Mouse (Mus musculus) intestine, embryonic 15.5 days (tissue): Measurements from ENCODE around the gene Cbln1. TPM values are rescaled to one million over a fixed set of nuclear protein-coding genes. Genes with fewer than 3 reads are reported as not detected.
A peak's percentile ranks its signal among the peaks of the same experiment; 100 is the strongest.

Experiments used
- ATAC-seq: fragments of 200-750 bp; cut with Nextera tagmentation; 2 replicates; pipeline ENCODE4 v1.8.0; 2017; ENCODE audit warnings: moderate TSS enrichment, moderate library complexity
- H3K27ac ChIP-seq: fragments of 300-500 bp; sonication (generic); 2 replicates; pipeline ENCODE4 v1.5.1; 2015; ENCODE audit warnings: mild to moderate bottlenecking, inconsistent platforms
- H3K27me3 ChIP-seq: fragments of 300-500 bp; sonication (generic); replicated peaks from 2 replicates; pipeline ENCODE4 v1.6.1; 2015; ENCODE audit warnings: inconsistent platforms
- H3K36me3 ChIP-seq: fragments of 300-500 bp; sonication (generic); 2 replicates; pipeline ENCODE4 v1.6.1; 2015; ENCODE audit warnings: inconsistent platforms
- H3K4me1 ChIP-seq: fragments of 300-500 bp; sonication (generic); replicated peaks from 2 replicates; pipeline ENCODE4 v1.6.1; 2015; ENCODE audit warnings: inconsistent platforms
- H3K4me2 ChIP-seq: fragments of 300-500 bp; sonication (generic); replicated peaks from 2 replicates; pipeline ENCODE4 v1.6.1; 2015; ENCODE audit warnings: mild to moderate bottlenecking, inconsistent platforms
- H3K4me3 ChIP-seq: fragments of 300-500 bp; sonication (generic); replicated peaks from 2 replicates; pipeline ENCODE4 v1.5.1; 2015; ENCODE audit warnings: inconsistent platforms
- H3K9ac ChIP-seq: fragments of 300-500 bp; sonication (generic); 2 replicates; pipeline ENCODE4 v1.6.1; 2015; ENCODE audit warnings: inconsistent platforms
- H3K9me3 ChIP-seq: fragments of 300-500 bp; sonication (generic); 2 replicates; pipeline ENCODE4 v1.6.1; 2016; ENCODE audit warnings: inconsistent platforms
- WGBS: fragments of 180-500 bp; shearing (Covaris S2); methylation state at CpG from one replicate; pipeline ENCODE4 v1.1.7; 2015; 5-methylcytosine and 5-hydroxymethylcytosine counted together
- polyA plus RNA-seq: library from polyadenylated mRNA; unstranded; fragments of >200 nt; fragmentation: Nextera tagmentation; extraction: Ambion mirVana; gene quantifications from 2 replicates; pipeline ENCODE4 v1.2.1, GENCODE M21; 2015

The Cbln1 gene
- 0.09 and 0.23 TPM in 2 replicates for polyA plus RNA-seq

DNA sequence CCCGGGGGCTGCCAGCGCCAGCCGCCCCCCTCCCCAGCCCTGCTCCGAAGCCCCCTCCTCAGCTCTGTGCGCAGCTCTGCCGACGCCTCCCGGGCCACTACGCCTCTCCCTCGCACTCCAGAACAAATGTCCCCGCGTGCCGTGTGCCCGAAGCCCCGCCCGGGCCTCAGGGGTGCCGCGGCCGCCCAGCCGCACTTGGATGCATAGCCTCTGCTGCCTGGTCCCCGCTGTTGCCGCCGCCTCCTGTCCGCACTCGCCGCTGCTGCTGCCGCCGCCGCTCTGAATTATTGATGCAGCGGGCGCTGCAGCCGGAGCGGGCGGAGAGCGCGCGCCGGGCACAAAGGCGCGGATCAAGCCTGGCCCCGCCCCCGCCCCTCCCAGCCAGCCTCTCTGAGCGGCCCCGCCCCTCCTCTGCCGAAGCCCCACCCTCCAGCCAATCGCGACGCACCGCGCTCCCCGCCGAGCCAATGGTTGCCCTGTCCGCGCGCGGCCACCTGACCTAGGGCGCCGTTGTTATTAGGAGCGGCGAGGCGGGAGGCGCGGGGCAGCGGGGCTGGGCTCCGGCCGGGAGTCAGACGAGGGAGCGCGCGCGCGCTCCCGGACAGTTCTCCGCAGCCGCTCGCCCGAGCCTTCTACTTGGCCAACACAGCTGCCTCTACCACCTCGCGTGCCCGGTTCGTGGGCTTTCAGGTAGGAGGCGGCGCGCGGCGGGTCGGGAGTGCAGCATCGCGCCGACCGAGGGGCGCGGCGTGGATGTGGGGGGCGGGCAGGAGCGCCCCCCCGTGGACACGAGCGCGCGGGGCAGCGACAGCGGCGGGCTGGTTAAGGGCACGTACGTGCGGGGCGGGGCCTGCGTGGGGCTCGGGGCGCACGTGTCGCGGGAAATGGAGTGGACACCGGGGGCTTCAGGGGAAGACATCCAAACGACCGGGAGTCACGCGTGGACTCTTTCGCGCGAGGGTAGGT lies at the start of gene Cbln1:
Gene Cbln1 (minus strand): TSS at position 339 of the 966 bp plus-strand sequence.
- WGBS: under 1% methylated on average over 114 of the region's 122 CpGs
- Histone ChIP-seq H3K4me2 (peak within 1 kb of the TSS; percentile 96), H3K27ac (no peak within 1 kb of the TSS), H3K4me3 (peak within 1 kb of the TSS; percentile 57), H3K9me3 (no peaks in the 10 kb centered on the region), H3K4me1 (peaks cover 38% of the 10 kb centered on the region), H3K27me3 (peaks cover 79% of the 10 kb centered on the region), H3K36me3 (no peaks in the 10 kb centered on the region), H3K9ac (peak within 1 kb of the TSS; percentile 46; the same call in 1 of the 2 replicates)
- peak; percentile 98 for ATAC-seq

DNA sequence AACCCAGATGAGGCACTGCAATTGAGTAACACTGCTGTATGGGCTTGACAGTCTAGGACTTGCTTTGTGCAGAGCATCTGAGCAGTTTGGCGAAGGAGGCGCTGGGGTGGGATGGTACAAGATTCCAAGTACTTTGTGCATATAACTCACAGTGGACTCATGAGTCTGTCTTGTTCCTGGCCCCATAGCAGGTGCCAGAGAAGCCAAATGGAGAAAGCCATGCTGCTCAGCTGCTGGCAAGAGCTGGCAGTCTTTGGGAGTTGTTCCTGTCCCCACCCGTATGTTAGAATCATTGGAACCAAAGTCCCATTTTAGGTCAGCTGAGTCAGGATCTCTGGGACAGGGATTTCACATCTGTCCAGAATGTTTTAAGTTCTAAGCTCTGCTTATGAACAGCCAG lies 44.7 kb upstream of the Cbln1 start:
- H3K4me2 ChIP-seq: no peak overlapping the region
- 96% methylated on average over 3 of the region's 3 CpGs for WGBS
- no peak for ATAC-seq

DNA sequence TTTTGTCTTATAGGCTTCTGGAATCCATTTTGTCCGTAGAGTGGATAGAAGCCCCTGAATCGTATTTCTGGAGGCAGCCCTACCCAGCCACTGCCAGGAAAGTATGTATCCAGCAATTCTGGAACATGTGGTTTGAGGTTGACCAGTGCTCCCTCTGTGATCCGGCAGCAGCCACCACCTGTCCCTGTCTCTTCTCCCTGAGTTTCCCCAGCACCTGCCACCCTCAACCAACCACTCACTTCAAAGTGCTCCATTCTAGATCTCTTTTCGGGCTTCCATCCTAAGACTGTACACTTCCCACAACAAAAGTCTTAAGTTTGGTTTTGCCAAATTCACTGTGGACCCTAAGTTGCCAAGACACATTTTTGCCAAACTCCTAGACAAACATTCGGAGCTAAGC lies 41.4 kb upstream of the Cbln1 start:
- no peak overlapping the region for H3K4me3 ChIP-seq
- H3K27me3 ChIP-seq: no peaks in the 10 kb centered on the region
- no peak for ATAC-seq
- no peaks in the 10 kb centered on the region for H3K9me3 ChIP-seq
- H3K9ac ChIP-seq: no peak overlapping the region
- whole genome bisulfite sequencing: 89% methylated on average over 5 of the region's 5 CpGs
- no peak overlapping the region for H3K4me2 ChIP-seq
- H3K4me1 ChIP-seq: no peaks in the 10 kb centered on the region
- H3K27ac ChIP-seq: no peak overlapping the region
- H3K36me3 ChIP-seq: no peaks in the 10 kb centered on the region

More for the DNA sequence above, 44.7 kb upstream of the Cbln1 start:
- Histone ChIP-seq H3K9me3 (no peaks in the 10 kb centered on the region), H3K36me3 (no peaks in the 10 kb centered on the region), H3K27me3 (no peaks in the 10 kb centered on the region), H3K4me3 (no peak overlapping the region), H3K27ac (no peak overlapping the region), H3K9ac (no peak overlapping the region), H3K4me1 (no peaks in the 10 kb centered on the region)

DNA sequence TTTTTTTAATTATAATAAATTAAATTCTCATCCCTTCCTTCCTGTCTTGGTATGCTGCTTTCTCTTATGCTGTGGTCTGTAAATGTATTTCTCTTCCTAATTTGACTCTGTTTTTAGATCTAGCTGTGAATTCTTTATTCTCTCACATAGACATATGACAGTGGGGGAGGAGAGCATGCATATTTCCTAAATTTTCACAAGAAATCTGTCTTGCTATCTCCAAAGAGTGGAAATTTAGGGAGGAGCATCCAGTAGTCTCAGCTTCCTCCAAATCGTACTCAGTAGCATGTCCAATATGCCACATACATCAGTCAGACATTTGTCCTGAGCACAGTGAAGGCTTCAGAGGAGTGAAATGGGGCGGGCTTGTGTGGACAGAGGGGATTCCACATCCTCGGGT lies 40.9 kb upstream of the Cbln1 start:
- ATAC-seq: no peak
- 80% methylated on average over 3 of the region's 3 CpGs for WGBS
- Histone ChIP-seq H3K4me2 (no peak overlapping the region), H3K36me3 (no peaks in the 10 kb centered on the region), H3K27me3 (no peaks in the 10 kb centered on the region), H3K4me3 (no peak overlapping the region), H3K27ac (no peak overlapping the region), H3K9me3 (no peaks in the 10 kb centered on the region), H3K4me1 (no peaks in the 10 kb centered on the region), H3K9ac (no peak overlapping the region)

DNA sequence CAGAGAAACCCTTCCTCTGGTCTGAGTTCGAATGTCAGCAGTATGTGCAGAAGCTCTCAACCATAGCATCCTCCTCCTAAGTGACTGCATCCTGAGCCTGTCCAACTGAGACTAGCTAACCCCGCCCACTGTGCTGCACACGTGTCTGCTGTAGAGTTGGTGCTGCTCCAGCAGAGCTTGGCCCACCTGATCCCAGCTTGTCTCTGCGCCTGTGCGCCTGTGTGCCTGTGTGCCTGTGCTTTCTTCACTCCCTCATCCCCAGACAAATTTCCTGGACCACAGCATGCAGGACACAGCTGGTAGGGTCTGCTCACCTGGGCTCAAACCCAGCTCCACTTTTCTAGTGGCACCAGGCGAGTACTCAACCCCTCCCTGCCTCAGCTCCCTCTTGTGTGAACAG lies 40.2 kb upstream of the Cbln1 start:
- Histone ChIP-seq H3K27me3 (no peaks in the 10 kb centered on the region), H3K9me3 (no peaks in the 10 kb centered on the region), H3K27ac (no peak overlapping the region), H3K4me1 (no peaks in the 10 kb centered on the region), H3K4me3 (no peak overlapping the region), H3K4me2 (no peak overlapping the region), H3K36me3 (no peaks in the 10 kb centered on the region), H3K9ac (no peak overlapping the region)
- ATAC-seq: no peak
- WGBS: 82% methylated on average over 6 of the region's 6 CpGs

DNA sequence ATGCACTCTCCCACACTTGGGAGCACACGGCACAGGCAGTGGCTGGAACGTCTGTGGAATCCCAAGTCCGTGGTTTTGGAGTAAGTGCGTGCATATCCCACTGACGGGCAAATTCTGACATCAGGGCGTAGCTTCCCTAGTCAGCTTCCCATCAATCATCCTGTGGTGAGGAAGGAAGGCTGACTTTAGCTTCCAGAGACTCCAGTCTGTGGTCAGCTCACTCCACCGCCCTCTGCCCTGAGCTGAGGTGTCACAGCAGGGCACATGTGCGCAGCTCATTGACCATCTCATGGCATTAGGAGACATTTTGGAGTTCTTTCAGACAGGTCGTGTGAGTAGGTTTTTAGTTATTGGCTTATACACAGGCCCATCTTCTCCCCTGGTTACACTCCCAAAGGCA lies 34.6 kb upstream of the Cbln1 start:
- 58% methylated on average over 9 of the region's 9 CpGs for WGBS
- H3K27ac ChIP-seq: no peak overlapping the region
- no peak overlapping the region for H3K4me2 ChIP-seq
- ATAC-seq: no peak
- H3K9me3 ChIP-seq: no peaks in the 10 kb centered on the region
- no peaks in the 10 kb centered on the region for H3K27me3 ChIP-seq
- no peaks in the 10 kb centered on the region for H3K4me1 ChIP-seq
- no peak overlapping the region for H3K9ac ChIP-seq
- no peaks in the 10 kb centered on the region for H3K36me3 ChIP-seq
- H3K4me3 ChIP-seq: no peak overlapping the region

DNA sequence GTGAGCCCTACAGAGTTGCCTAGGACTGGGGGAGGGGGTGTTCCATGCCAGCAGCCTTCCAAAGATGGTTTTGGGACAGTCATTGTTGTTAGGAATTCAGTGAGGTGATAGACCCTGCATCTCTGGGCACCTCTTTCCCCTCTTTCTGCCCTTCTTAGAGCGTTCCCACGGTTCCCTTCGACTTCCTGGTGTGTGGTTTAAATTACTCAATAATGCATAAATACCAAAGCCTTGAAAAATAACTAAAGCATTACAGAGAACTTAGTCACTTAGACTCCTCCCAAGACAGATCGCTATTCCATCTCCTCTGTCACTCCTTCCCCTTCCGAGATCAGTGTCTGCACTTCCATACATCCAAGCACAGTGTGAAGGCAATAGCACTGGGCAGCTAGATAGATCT lies 32.0 kb upstream of the Cbln1 start:
- Histone ChIP-seq H3K27me3 (no peaks in the 10 kb centered on the region), H3K36me3 (no peaks in the 10 kb centered on the region)
- no peak for ATAC-seq

DNA sequence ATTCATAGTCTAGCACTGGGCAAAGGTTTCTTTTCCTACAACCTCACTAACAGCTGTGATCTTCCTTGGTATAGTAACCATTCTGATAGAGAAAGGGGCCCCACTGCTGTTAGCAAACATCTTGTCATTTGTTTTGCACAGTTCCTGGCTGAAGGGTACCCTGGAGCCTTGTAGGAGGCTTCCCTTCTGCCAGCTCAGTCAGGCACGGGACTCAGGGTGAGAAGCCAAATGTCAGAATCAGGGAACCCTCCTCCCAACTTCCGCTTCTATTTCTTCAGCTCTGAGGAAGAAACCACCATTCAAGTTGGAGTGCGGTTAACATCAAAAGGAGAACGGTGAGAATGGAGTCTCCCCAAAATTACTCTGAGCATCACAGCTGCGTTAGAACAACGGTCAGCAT lies 30.3 kb upstream of the Cbln1 start:
- no peak for ATAC-seq
- 77% methylated on average over 6 of the region's 6 CpGs for WGBS

More for the DNA sequence above, 32.0 kb upstream of the Cbln1 start:
- H3K4me1 ChIP-seq: no peaks in the 10 kb centered on the region
- WGBS: 55% methylated on average over 5 of the region's 5 CpGs
- no peak overlapping the region for H3K4me2 ChIP-seq
- H3K9me3 ChIP-seq: no peaks in the 10 kb centered on the region
- H3K9ac ChIP-seq: no peak overlapping the region
- no peak overlapping the region for H3K27ac ChIP-seq
- H3K4me3 ChIP-seq: no peak overlapping the region

DNA sequence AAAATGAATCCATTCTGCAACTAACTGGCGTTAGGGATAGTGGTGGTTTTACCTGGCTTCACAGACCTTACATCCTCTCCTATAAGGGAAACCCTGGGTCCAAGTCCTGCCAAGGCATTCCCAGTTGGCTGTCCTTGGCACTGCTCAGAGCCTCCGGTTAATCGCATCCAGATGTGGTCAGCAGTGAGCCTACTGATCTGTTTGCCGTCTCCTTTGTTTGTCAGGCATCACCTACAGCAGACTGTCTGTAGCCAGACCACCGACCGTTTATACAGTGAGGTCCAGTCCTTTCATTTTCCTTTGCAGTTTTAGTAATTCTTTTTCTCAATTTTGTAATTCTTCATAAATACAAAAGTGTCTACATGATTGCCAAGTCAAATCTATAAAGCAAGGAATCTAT lies 25.2 kb upstream of the Cbln1 start:
- no peaks in the 10 kb centered on the region for H3K9me3 ChIP-seq
- no peak overlapping the region for H3K9ac ChIP-seq
- no peaks in the 10 kb centered on the region for H3K27me3 ChIP-seq
- ATAC-seq: no peak
- H3K4me3 ChIP-seq: no peak overlapping the region
- H3K36me3 ChIP-seq: no peaks in the 10 kb centered on the region
- no peaks in the 10 kb centered on the region for H3K4me1 ChIP-seq
- H3K27ac ChIP-seq: no peak overlapping the region
- no peak overlapping the region for H3K4me2 ChIP-seq
- WGBS: 55% methylated on average over 6 of the region's 6 CpGs

More for the DNA sequence above, 30.3 kb upstream of the Cbln1 start:
- Histone ChIP-seq H3K36me3 (no peaks in the 10 kb centered on the region), H3K9me3 (no peaks in the 10 kb centered on the region), H3K4me3 (no peak overlapping the region), H3K4me2 (no peak overlapping the region), H3K27ac (no peak overlapping the region), H3K4me1 (no peaks in the 10 kb centered on the region), H3K9ac (no peak overlapping the region), H3K27me3 (no peaks in the 10 kb centered on the region)

DNA sequence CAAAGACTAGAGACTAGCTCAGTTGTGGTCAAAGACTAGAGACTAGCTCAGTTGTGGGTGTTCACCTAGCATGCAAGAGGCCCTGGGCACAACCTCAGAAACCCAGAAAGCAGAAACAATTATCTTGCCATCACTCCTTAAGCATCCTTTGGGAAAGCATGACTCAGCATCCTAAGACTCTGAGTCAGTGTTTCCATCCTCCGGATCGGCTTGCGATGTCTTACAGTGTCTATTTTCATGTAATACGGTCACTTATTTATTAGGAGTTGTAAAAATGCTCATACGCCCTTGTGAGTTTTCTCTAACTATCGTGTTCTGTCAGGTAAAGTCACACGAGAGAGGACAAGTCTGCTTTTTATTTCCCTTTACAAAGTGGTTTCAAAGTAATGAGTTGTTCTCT lies 24.1 kb upstream of the Cbln1 start:
- H3K4me1 ChIP-seq: no peaks in the 10 kb centered on the region
- H3K9ac ChIP-seq: no peak overlapping the region
- no peak overlapping the region for H3K4me2 ChIP-seq
- WGBS: 90% methylated on average over 7 of the region's 7 CpGs
- H3K36me3 ChIP-seq: no peaks in the 10 kb centered on the region
- no peak overlapping the region for H3K4me3 ChIP-seq
- no peak overlapping the region for H3K27ac ChIP-seq
- ATAC-seq: no peak
- H3K9me3 ChIP-seq: no peaks in the 10 kb centered on the region
- H3K27me3 ChIP-seq: no peaks in the 10 kb centered on the region

DNA sequence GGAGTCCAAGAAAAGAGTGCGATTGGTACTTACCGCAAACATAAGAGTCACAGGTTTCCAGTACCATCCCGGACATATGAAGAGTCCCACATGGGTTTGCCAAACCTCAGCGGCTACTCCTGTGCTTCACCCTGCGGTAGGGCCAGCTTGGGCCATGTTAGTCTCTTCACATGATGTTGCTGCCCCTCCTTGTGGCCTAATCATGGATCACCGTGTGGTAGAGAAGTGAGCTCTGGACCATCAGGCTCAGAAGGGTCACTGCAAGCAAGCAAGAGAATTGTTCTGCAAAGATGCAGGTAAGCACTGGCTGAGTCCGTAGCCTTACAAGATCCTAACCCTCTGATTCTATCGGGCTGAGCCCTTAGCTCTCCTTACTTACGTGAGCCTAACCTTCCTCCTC lies 22.5 kb upstream of the Cbln1 start:
- no peaks in the 10 kb centered on the region for H3K36me3 ChIP-seq
- H3K4me3 ChIP-seq: no peak overlapping the region
- no peak overlapping the region for H3K27ac ChIP-seq
- no peaks in the 10 kb centered on the region for H3K4me1 ChIP-seq
- H3K27me3 ChIP-seq: no peaks in the 10 kb centered on the region
- H3K4me2 ChIP-seq: no peak overlapping the region
- H3K9me3 ChIP-seq: no peaks in the 10 kb centered on the region
- H3K9ac ChIP-seq: no peak overlapping the region
- ATAC-seq: no peak
- WGBS: 63% methylated on average over 9 of the region's 9 CpGs

DNA sequence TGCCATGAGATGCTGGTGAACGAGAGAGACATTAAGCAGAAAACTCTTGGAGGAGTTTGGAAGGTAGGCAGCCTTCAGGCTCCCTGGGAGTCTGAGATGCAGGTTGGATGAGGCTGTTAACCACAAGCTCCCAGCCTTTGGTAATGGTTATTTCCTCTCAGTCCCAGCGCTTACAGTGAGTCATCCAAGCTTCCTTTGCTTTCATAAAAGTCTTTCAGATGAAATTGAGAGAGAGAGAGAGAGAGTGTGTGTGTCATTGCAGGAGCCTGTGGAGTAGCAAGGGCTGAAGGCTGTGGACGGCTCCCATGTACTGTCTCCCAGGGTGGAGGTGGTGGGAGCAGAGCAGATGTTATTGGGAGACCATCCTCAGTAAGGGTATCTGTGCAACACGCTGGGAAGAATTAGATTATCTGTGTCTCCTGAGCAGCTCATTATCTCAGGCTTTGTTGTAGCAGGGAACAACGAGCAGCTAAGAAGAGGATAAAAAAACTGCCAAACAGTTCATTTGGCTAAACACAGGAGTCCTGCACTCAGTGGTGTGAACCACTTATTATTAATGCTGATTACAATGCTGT lies 17.5 kb upstream of the Cbln1 start:
- ATAC-seq: no peak
- Histone ChIP-seq H3K9ac (no peak overlapping the region), H3K4me1 (no peaks in the 10 kb centered on the region), H3K36me3 (no peaks in the 10 kb centered on the region), H3K4me3 (no peak overlapping the region), H3K4me2 (no peak overlapping the region), H3K27ac (no peak overlapping the region), H3K9me3 (no peaks in the 10 kb centered on the region), H3K27me3 (no peaks in the 10 kb centered on the region)
- 65% methylated on average over 5 of the region's 5 CpGs for WGBS
